ENCODE assay signal across 8 mouse cellular contexts in the genomic region with DNA sequence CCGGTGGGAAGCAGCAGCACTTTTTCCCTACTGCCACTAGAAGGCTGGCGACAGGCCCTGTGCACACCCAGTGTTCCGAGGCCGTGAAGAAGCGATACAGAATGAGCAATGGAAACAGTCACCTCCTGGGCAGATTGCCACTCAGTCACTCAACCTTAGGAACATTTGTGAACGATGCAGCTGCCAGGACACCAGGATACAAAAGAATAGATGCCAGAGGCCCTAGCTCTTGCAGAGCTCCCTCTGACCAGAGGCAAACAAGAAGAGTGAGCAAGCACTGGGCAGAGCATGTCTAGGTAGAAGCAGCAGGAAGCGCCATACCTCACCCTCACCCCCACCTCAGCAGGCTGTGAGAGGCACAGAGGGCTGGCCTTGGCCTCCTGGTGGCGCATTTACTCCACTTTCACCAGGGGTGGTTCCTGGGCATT. TPM values are rescaled to one million over a fixed set of nuclear protein-coding genes. Genes with fewer than 3 reads are reported as not detected.
DNase-seq lines count a peak whose midpoint lies in the region; ATAC-seq lines count a peak whose summit lies in the region.

No protein-coding gene starts in this region.

- peak; percentile 27; the same call in 1 of the 2 replicates for ATAC-seq in embryonic facial prominence, embryonic 14.5 days (ENCODE audit: low read depth)
- ATAC-seq in heart, embryonic 16.5 days (replicated peaks; ENCODE audit: extremely low read depth, insufficient read depth, low FRiP score), result peak; percentile 81
- no peak for ATAC-seq in erythroid progenitor cell, adult 5-6 weeks (replicated peaks; ENCODE audit: low FRiP score, poor library complexity, severe bottlenecking)

- H3K9me3 ChIP-seq in embryonic facial prominence, embryonic 14.5 days (ENCODE audit: control insufficient read depth, low read length), result no peaks in the 10 kb centered on the region
- H3K9me3 ChIP-seq in heart, embryonic 16.5 days (replicated peaks; ENCODE audit: control insufficient read depth, low read length), result no peaks in the 10 kb centered on the region

- DNase-seq in left cerebral cortex, postnatal 14 days (ENCODE audit: low spot score in 2 of 2), result peak; percentile 48 to 59
- DNase-seq in left cerebral cortex, adult 9 months (ENCODE audit: low spot score in 2 of 2), result no peak
- peak; percentile 94 for DNase-seq in adipocyte (ENCODE audit: low spot score)
- peak; percentile 74 for DNase-seq in embryonic facial prominence, embryonic 14.5 days (ENCODE audit: low spot score)
- peak; percentile 57 for DNase-seq in layer of hippocampus, adult 9-11 months
- peak; percentile 36 for DNase-seq in naive thymus-derived CD4-positive, alpha-beta T cell, adult 2 months (ENCODE audit: low read depth)

- H3K4me2 ChIP-seq in embryonic facial prominence, embryonic 14.5 days (ENCODE audit: low read depth, low read length), result no peak overlapping the region
- H3K4me2 ChIP-seq in heart, embryonic 16.5 days (ENCODE audit: low read depth, low read length), result peak overlapping the region; percentile 20; the same call in 1 of the 2 replicates

- H3K4me1 ChIP-seq in embryonic facial prominence, embryonic 14.5 days (ENCODE audit: control insufficient read depth, insufficient read depth, low read length), result peaks cover 42% of the 10 kb centered on the region
- peaks cover 74% of the 10 kb centered on the region for H3K4me1 ChIP-seq in heart, embryonic 16.5 days (ENCODE audit: control insufficient read depth, insufficient read depth, low read length)

- 68% methylated on average over 8 of the region's 8 CpGs for WGBS in embryonic facial prominence, embryonic 14.5 days
- 33% methylated on average over 8 of the region's 8 CpGs for WGBS in heart, embryonic 16.5 days

- no peak overlapping the region for H3K4me3 ChIP-seq in embryonic facial prominence, embryonic 14.5 days (ENCODE audit: low read depth, low read length)
- no peak overlapping the region for H3K4me3 ChIP-seq in heart, embryonic 16.5 days (ENCODE audit: low read length)

- no peaks in the 10 kb centered on the region for H3K27me3 ChIP-seq in embryonic facial prominence, embryonic 14.5 days (replicated peaks; ENCODE audit: control insufficient read depth, insufficient read depth, low read length)
- H3K27me3 ChIP-seq in heart, embryonic 16.5 days (ENCODE audit: control insufficient read depth, insufficient read depth, low read length), result no peaks in the 10 kb centered on the region

- H3K9ac ChIP-seq in embryonic facial prominence, embryonic 14.5 days (ENCODE audit: low read depth, low read length), result no peak overlapping the region
- peak overlapping the region; percentile 44 for H3K9ac ChIP-seq in heart, embryonic 16.5 days (ENCODE audit: low read length)

- no peaks in the 10 kb centered on the region for H3K36me3 ChIP-seq in embryonic facial prominence, embryonic 14.5 days (ENCODE audit: control insufficient read depth, insufficient read depth, low read length)
- H3K36me3 ChIP-seq in heart, embryonic 16.5 days (ENCODE audit: control insufficient read depth, insufficient read depth), result no peaks in the 10 kb centered on the region

- intact Hi-C loops in left cerebral cortex, postnatal 14 days (cut with DNase I), result loop anchor here (5.0 kb wide), 1 partner anchor 44 kb away; no protein-coding TSS in a partner anchor

- no peak overlapping the region for H3K27ac ChIP-seq in embryonic facial prominence, embryonic 14.5 days (replicated peaks; ENCODE audit: low read depth, low read length)
- H3K27ac ChIP-seq in heart, embryonic 16.5 days (ENCODE audit: low read length), result peak overlapping the region; percentile 93

RNA-seq across cellular contexts. Expression of a gene that starts 46.9 kb away (rescaled TPM):
- total RNA-seq in left cerebral cortex, postnatal 14 days (2021), result 10 to 100 TPM; 29.6 to 35.8 TPM
- polyA plus RNA-seq in embryonic facial prominence, embryonic 14.5 days (2014; fragmentation: Nextera tagmentation; extraction: Ambion mirVana), result 46.5 and 61.2 TPM in 2 replicates
- polyA plus RNA-seq in heart, embryonic 16.5 days (2015; fragmentation: Nextera tagmentation; extraction: Ambion mirVana), result 35.5 and 47.8 TPM in 2 replicates
- total RNA-seq in erythroid progenitor cell, adult 5-6 weeks (2015; ENCODE audit: low replicate concordance), result 110 and 116 TPM in 2 replicates
- total RNA-seq in erythroid progenitor cell, adult 5-6 weeks (2017; ENCODE audit: low replicate concordance), result 86.8 and 99.9 TPM in 2 replicates

Comparison
In these comparisons a context has a peak if more than half of its experiments do, and no peak if none do; other contexts are left out.
1. DNase-seq: peak in left cerebral cortex, postnatal 14 days (2 of 2), adipocyte (single experiment), embryonic facial prominence, embryonic 14.5 days (single experiment), layer of hippocampus, adult 9-11 months (single experiment) and naive thymus-derived CD4-positive, alpha-beta T cell, adult 2 months (single experiment); none in left cerebral cortex, adult 9 months (0 of 2).